Mouse (Mus musculus) ovary, adult 18-20 months (tissue): Measurements from ENCODE around the gene Gm29609.
"Not testable (repeated sequence)": the region's sequence is repeated elsewhere in the genome, so short reads cannot be mapped to it uniquely, and the experiment has no call there.

Experiments used
- DNase-seq: peaks from one replicate; pipeline ENCODE4 v3.0.0; 2022; ENCODE audit warnings: low spot score, mixed read lengths

Gm29609 gene

DNA sequence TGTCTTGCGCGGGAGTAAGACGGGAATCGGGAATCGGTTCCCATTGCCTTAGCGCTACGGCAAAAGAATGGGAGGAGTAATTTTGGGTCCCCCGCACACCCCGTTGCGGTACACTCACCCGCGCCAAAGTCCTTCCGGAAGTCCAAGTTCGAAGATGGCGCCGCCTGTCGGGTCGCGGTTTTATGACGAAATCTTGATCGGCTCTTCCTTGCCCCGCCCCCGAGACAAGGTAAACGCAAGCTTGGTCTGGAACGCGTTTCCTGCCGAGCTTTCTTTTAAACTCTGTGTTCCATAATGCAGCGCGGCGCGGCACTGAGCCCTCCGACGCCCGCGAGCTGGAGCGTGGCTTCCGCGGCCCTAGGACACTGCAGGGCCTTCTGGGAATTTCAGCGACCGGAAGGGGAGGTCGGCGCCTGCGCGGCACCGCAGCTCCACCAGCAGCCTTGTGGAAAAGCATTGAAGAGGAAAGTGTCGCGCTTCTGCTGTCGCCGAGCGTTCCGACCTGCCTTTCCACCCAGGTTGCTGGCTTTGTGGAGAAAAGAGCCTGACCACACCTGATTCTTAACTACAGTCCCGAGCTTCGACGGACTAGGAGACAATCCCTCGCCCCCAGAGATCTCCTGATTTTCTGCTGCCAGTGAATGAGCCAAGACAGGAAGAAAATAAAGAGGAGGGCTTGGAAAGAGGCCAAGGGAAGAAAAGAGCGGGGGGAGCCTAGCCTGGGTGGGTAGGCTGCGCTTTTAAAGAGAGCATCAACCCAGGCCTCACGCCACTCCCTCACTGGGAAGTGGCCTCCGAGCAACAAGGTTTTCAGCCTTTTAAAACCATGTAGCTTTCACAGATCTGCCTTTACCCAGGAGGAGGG is at the start of gene Gm29609, which contains the start of gene Gtf3c2:
Gm29609 (minus strand) TSS at position 146 of the 865 bp plus-strand sequence.
Gtf3c2 (minus strand) TSS at position 379 of the 865 bp plus-strand sequence.
- peak; percentile 87 for DNase-seq

DNA sequence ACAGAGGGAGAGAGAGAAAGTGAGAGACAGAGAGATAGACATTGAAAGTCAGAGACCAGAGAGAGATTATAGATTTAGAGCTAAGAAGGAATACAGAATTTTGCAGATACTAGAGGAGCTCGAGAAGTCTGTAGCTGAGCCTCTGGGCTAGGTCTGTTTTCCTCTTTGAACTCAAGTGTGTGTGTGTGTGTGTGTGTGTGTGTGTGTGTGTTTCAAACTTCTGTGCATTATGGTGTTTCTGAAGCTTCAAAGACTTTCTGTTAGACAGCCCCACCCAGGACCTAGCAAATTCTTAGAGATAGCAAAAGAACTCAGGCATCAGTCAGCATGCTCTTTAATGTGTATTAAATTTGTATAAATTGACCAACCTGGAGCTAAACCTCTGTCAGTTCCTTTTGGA is 46.9 kb upstream of the Gm29609 start:
- no peak for DNase-seq

DNA sequence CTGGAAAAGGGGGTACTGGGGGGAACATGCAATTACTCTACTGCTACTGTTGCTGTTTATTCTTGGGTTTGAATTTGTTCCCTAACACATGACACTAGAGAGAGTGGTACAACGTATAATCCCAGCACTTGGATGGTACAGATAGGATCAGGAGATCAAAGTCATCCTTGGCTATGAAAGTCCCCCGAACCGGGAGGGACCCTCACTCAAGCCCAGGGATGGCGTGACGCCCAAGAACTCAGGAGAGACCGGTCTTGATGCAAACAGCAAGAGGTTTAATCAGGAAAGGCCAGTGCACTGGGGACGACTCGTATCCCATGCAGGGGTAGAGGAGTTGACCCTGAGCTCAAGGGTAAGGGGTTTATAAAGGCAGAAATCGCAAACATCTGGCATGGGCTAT is 43.0 kb upstream of the Gm29609 start:
- no peak for DNase-seq

DNA sequence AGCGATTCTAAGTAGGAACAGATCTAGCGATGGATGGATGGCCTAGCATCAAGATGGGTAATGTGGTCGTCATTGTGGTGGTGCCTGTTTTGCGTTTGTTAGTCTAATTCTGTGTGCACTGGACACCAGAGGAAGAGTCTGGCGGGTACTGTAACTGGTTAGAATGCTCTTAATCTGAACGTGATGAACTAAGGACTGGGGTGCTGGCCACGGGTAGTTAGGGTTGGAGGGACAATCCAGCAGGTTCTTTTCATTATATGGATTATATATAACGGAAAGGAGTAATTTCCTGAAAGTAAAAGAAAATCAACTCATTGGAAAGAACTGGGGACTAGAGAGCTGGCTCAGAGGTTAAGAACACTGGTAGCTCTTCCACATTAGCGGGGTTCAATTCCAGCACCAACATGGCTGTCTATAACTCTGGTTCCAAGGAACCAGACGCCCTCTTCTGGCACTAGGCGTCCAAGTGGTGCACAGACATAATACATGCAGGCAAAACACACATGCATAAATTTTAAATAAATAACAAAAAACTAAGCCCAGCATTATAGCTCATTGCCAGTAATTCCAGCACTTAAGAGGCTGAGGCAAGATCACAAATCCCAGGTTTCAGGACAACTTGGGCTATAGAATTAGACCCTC is 41.7 kb upstream of the Gm29609 start:
- DNase-seq = no peak

DNA sequence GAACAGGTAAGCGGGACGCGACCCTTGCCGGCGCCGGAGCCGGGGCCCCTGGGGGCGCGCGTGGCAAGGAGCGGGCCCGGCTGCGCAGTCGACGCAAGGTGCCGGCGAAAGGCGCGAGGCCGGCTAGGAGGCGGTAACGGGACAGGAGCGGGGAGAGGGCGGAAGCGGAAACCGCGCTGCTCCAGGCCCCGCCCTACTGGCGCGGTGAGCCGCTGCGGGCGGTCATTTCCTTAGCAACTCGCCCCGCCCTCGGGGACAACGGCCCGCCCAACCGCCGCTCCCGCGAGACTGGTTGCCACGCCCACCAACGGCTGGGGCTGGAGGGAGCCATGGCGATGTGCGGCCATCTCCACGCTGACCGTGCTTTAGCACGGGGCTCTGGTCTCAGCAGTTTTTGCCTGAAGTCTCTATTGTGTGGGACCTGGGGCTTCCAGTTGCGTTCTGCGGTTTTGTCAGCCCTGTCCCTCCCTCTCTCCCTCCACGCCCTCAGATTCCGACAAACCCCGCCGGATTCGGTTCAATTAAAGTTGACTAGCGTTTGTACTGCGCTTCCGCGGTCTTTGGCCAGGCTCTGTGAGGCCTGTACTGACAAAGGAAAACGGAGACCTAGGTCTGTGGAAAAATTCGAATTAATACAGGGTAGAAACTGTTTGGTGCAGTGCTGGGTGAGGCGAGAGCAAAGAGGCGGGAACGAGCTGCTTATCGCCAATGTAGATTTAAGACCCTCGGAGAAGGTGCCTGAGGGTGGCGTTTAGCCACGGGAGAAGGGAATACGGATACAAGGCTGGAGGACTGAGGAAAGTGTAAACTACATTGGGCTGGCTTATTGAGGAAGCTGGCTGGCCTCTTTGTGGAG is 41.0 kb upstream of the Gm29609 start, which contains the start of gene Ppm1g:
Ppm1g (minus strand) TSS at position 240 of the 856 bp plus-strand sequence.
- DNase-seq = peak; percentile 94

DNA sequence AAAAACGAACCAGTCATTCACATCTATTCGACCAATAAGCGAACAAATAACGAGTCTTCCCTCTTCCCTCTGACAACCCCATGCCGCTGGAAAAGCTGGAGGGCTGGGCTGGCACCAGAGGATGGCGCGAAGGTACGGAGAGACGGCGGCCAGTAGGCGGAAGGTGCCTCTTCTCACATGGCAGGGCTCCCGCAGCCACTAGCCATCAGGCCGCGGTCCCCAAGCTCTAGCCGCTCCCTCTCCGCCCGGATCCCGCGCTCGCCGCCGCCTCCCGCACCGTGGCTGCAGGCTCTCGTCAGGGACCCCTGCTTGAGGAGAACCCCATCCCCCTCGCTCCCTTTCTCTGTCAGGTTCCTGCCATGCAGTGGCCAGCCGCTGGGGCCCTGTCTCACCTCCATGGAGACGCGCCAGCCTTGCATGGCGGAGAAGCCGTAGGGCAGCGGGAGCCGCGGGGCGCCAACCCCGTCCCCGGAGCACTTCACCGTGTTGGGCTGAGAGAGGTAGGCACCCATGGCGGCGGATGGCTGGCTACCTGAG is 40.3 kb upstream of the Gm29609 start:
- DNase-seq = peak; percentile 29

DNA sequence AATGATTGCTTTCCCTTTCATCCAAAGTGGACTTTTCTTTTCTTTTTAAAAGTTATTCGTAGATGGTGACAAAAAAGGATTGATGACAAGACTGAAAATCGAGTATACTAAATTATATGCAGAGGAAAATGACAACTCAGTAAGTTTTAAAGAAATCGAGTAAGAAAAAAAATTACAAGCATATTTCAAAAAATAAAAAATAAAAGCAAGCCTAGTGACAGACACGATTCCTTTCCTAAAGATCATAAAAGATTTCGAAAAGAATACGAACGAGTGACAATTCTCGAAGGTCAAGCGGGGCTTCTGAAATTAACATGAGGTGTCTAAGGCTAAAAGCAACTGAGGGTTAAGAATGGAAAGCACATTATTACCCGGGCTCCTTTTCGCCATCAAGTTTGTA is 39.8 kb upstream of the Gm29609 start:
- no peak for DNase-seq

DNA sequence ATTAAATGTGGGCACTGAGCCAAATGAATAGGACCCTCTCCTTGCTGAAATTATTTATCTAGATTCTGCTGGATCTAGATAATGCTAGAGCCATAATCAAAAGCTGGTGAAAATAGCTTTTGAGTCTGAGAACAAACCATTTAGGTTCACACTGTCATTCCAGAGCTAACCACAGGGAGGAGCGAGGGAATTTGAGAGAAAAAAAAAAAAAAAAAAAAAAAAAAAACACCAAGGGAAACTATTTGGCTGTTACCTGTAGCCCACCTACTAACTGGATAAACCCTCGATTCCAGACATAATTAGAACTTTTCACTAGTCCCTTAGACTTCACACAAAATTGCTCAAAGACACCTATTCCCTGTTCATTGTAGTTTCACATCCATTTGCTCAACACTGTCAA is 39.4 kb upstream of the Gm29609 start:
- no peak for DNase-seq

DNA sequence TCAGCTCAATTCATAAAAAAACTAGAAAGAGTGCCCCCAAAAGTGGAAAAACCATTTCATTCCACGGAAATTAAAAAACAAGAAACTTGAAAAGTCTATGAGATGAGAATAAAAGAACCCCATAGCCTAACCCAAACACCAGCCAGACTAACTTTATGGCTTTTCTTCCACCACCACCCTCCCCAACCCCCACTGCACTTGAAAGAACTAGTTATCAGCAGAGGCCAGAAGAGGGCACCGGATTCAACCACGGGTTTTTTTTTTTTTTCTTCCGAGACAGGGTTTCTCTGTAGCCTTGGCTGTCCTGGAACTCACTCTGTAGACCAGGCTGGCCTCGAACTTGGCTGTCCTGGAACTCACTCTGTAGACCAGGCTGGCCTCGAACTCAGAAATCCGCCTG is 38.6 kb upstream of the Gm29609 start:
- no peak for DNase-seq

DNA sequence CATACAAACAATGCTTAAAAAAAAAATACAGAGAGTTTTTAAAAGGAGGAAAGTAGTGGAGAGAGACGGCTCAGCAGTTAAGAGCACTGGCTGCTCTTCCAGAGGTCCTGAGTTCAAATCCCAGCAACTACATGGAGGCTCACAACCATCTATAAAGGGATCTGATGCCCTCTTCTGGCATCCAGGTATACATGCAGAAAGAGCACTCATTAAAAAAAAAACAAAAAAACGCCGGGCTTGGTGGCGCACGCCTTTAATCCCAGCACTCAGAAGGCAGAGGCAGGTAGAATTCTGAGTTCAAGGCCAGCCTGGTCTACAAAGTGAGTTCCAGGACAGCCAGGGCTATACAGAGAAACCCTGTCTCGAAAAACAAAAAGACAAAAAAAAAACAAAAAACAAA is 36.8 kb upstream of the Gm29609 start:
- not testable (repeated sequence) for DNase-seq

DNA sequence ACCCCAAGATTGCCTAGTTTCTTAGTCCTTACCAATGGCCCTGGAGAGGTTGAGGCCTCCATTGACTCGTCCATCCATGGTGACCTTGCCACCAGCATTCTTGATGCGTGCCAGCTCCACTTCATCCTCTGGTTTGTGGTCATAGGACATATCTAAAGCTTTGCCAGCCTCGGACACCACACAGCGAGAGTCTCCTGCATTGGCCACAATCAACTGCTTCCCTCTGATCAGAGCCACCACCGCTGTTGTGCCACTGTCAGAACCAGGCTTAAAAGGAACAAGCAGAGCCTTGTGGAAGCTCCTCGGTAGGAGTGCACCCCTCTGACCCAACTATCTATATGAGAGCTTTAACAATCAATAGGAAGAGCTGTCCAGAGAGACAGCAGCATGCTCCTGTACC is 24.7 kb upstream of the Gm29609 start:
- no peak for DNase-seq

DNA sequence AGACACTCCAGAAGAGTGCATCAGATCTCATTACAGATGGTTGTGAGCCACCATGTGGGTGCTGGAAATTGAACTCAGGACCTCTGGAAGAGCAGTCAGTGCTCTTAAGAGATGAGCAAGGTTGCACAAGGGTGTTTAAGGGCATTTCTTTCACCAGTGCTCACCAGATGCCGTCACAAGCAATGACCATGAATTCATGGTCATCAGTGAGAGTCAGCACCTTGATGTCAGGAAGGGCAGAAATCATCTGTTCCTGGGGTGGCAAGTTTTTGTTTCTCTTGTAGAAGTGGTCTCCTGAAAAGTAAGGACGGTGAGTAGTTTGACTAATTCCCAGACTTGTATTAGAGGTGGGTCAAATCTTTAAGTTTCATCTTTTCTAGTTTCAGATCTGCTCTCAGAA is 24.2 kb upstream of the Gm29609 start:
- no peak for DNase-seq

DNA sequence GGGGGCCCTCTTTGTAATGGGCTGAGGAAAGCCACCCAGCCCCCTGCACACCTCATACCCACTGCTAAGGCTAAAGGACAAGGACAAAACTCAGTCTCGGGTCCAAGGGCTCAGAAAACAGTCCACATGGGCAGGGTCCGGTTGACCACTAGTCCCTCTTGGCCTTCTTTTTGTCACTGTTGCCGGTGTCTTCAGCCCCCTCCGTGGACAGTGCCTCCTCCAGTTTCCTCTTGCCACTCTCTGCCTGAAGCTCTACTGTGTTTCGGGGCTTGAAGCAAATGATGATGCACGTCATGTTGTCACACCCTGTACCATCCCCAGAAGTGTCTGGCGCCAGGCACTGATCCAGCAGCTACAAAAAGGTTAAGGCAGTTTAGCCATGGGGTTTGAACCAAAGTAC is 23.2 kb upstream of the Gm29609 start:
- no peak for DNase-seq

DNA sequence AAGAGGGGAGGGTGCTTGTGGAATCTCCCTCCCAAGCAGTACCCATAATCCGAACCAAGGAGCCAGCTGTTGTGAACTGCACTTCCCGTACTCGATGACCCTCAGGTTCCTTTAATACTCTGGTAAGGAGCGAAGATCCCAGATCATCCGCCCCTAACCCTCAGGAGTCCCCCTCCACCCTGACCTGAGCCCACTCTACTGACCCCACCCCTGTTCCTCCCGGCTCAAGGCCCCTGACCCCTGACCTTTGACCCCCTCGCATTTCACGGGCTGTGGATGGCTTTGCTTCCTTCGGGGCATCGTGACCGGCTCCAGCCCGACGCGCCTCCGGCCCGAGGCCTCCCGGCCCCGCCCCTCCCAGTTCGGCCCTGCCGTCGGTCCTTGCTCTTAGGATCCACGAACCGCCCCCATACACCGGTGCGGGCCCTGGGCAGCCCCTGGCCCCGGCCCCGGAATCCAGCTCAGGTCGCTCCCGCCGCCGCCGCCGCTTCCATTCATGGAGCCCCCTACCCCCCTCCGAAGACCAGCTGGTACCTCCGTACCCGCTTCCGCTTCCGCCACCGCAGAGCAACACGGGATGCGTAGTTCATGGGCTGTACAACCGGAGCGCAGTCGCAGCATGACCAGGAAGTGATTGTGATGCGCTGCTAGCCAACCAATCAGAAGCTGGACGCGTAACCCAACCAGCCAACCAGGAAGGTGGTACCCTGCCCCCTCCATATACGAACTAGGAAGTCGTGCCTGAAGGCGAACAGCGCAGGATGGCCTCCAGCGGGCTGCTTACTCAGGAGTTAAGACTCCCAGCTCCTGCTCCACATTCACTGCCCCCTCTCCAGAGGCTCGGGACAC is 22.3 kb upstream of the Gm29609 start, which contains the start of gene Zfp513:
Zfp513 (minus strand) TSS at position 562 of the 849 bp plus-strand sequence.
- peak; percentile 97 for DNase-seq

DNA sequence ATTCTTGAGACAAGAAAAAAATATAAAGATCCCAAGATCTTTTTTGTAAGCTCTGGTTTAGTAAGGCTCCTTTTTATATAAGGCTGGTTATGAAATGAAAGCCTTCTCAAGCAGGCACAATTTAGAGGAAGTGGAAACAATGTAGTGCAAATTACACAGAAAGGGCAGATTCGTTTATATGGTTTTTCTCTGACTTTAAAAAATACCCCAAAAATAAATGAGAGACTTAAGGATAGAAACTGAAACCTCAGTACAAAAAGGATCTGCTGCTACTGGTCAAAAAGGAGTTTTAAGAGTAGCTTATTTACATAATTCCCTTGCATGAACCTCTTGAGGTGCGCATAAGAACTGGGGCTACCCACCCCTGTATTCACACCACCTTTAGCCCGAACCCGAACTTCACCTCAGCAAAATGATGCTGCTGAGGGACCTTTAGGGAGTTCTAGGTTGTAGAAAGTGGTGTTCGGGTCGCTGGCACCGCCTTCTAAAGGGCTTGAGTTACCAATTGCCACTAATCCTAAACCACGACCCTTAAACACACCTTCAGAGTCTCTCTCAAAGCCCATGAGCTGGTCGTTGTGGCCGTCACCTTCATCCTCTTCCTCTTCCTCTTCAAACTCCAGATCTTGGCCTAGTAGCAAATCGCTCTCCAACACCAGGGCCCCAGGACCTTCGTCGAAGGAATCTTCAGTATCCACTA is 21.5 kb upstream of the Gm29609 start:
- DNase-seq = no peak

DNA sequence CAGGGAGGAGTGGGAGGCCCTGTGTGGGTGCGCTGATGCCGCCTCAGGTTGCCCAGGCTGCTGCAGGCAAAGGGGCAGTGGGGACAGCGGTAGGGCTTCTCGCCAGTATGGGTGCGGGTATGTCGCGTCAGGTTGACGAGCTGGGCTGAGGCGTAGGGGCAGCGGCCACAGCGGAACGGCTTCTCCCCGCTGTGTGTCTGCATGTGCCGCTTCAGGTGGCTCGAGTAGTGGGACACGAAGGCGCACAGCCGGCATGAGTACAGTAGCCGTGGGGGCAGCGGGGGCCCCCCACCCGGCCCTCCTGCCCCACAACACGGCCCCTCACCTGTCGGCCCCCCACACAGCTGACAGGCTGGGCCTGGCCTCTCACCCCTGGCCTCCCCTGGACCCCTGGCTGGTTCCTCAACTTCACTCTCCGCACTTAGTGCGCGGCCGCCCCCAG is 20.6 kb upstream of the Gm29609 start:
- DNase-seq = no peak

DNA sequence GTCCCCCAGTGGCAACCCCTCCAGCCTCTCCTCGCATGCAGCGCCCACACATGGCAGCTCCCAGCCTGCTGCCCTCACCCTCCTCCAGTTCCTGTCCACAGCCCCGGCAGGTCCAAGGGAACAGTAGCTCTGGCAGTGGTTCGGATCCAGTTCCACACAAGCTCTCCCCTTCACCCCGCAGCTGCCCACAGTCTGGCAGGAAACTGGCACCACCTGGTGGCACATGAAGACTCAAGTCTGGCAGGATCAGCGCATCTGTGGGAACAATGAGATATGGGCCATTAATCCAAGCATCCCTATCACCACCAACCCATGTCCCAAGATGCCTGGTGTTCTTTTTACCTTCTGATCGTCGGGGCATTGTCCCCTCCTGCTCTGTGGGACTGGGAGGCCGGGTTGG is 20.2 kb upstream of the Gm29609 start:
- no peak for DNase-seq

DNA sequence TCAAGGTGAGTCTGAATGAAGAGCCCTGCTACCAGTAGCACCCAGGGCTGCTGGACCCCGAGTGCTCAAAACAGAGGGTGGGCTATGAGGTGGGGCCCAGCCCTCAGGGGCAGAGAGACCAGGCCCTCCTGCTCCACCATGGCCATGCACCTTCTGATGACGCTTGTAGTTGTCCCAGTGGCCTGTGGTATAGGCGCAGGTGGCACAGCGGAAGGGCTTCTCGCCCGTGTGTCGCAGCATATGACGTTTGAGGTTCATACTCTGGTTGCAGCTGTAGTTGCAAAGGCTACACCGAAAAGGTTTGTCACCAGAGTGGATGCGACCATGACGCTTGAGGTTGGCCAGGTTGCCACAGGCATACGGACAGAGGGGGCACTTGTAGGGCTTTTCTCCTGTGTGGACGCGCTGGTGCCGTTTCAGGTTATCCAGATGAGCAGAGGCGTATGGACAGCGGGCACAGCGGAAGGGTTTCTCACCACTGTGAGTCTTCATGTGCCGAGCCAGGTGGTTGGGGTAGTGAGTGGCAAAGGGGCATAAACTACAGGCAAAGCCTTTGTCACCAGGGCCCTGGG is 19.7 kb upstream of the Gm29609 start:
- no peak for DNase-seq

DNA sequence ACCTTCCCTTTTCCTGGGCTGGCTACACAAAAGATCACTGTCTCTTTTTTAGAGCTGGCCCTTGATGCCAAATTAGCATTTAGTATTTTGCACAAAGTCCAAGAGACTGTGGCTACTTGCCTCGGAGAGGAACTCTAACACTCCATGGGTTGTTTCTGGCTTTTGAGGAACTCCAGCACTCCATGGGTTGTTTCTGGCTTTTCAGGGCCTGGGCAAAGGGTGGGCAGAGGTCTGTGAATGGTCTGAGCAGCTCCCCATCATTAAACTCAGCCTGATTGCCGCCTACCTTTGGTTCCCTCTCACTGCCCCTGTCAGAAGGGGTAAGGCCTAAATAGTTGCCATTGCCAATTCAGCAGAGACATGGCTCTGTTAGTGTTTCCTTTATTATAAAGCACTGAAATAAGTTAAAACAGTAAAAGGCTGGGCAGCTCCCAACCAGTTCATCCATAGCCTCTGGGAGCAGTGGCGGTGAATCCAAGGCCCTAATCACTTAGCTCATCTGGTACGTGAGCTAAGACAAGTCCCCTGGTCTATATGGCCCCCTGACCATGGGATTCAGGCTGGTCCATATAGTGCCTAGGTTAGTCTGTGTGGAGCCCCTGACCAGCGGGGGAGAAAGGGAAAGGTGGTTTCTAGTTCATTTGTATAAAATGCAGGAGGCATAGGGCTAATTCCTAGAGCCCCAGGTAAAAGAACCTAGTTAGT is 19.1 kb upstream of the Gm29609 start:
- DNase-seq = no peak
